Mouse (Mus musculus) right cerebral cortex, postnatal 36 days (tissue): ENCODE measurements at regions not wholly inside any gene's neighbourhood (a gene's known extent, or its start where the extent isn't known, plus 50 kb on each side); places are given as distances from the start of the nearest gene placed in this dataset.

ENCODE experiments used
- DNase-seq, 2 experiments: peaks; one replicate each; pipeline ENCODE4 v3.0.0; 2022; ENCODE audit warnings: low spot score in 2 of 2, mixed read lengths in 1 of 2

- DNase-seq: no peak
These were observed 80.0 kb upstream of the Nphp3 start for GRCm38 (mm10) chr9:103922356-103922755.

DNA sequence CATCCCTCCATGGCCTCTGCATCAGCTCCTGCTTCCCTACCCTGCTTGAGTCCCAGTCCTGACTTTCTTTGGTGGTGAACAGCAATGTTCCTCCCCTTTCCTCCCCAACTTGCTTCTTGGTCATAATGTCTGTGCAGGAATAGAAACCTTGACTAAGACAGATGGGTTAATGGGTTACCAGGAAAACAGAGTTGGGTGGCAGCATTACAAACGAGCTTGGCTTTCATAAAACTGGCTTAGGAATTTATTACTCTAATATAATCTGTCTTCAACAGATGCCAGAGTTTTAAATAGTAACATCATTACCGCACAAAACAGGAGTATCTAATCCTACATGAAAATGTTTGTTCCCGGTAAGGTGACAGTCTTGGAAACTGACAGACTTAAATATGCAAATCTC is 77.7 kb upstream of the Nphp3 start:
- no peak for DNase-seq

- no peak for DNase-seq
These were observed 76.9 kb upstream of the Nphp3 start for GRCm38 (mm10) chr9:103925486-103925885.

- DNase-seq: no peak
These were observed 73.4 kb upstream of the Nphp3 start for GRCm38 (mm10) chr9:103928744-103929527.

DNA sequence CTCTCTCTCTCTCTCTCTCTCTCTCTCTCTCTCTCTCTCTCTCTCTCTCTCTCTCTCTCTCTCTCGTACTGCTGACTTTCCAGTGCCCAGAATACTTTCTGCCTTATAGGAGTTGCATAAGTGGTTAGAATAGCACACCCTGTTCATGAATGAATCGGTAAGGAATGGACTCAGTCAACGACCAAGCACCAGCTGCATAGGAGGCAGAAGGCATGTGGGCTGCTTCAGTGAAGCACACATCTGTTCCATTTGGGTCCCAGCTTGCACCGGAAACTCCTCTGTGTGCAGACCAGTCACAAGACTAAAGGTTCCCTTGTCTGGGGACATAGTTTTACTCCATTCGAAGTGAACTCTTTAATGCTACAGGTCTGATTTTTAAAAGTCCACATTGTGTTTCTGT is 64.3 kb upstream of the Nphp3 start:
- peak; percentile 50 to 60 for DNase-seq

- no peak for DNase-seq
These were observed 62.3 kb upstream of the Nphp3 start for GRCm38 (mm10) chr9:103940010-103940409.

DNA sequence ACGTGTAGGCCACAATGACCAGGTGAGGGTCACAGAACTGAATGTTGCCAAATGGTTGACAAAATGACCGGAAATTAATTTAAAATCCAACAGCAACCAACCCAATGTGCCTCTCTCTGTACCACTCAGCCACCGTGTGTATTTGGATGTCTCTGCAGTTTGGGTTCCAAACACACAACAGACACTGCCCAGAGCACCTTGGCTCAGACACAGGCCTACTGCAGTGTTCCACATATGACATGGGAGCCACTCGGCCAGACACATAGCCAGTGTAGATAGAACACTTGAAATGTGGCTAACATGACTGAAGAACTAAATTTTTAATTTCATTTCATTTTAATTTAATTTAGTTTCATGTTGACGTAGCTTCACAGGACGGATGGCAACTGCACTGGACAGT is 61.8 kb upstream of the Nphp3 start:
- DNase-seq: no peak

GRCm38 (mm10) chr9:103941176-103941900 is 61.0 kb upstream of the Nphp3 start:
- DNase-seq: no peak

DNA sequence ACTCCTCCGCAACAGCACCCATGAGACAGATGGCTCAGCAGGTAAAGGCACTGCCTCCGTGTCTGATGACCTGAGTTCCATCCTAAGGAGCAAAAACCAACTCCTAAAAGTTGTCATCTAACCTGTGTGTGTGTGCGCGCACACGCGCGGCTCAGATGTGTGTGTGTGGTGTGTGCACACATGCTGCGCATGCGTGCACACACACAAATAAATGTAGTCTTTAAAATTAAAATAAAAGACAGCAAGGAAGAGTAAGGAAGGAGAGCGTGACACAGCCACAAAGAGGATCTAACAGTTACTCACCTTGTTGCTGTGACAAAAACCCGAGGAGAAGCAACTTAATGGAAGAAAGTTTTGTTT is 60.5 kb upstream of the Nphp3 start:
- no peak for DNase-seq

GRCm38 (mm10) chr9:103945406-103945805 is 56.9 kb upstream of the Nphp3 start:
- DNase-seq: peak; percentile 44 to 72

- no peak for DNase-seq
These were observed 50.5 kb upstream of the Nphp3 start for GRCm38 (mm10) chr9:103951799-103952198.
